Mouse (Mus musculus): ENCODE measurements around the gene Serpinb13.
A peak's percentile ranks its signal among the peaks of the same experiment; 100 is the strongest.
"Not testable (repeated sequence)": the region's sequence is repeated elsewhere in the genome, so short reads cannot be mapped to it uniquely, and the experiment has no call there.

Gene Serpinb13

GRCm38 (mm10) chr1:106980684-106981083 is at the start of gene Serpinb13:
Serpinb13 (plus strand) TSS chr1:106980984.
- DNase-seq, result no peak

- no peak for DNase-seq
These were observed 48.8 kb upstream of the Serpinb13 start for GRCm38 (mm10) chr1:106931954-106932353.

GRCm38 (mm10) chr1:106933658-106934057 is 47.1 kb upstream of the Serpinb13 start:
- DNase-seq, result no peak

GRCm38 (mm10) chr1:106934265-106934664 is 46.5 kb upstream of the Serpinb13 start, which contains the start of gene Serpinb12:
Serpinb12 (plus strand) TSS chr1:106934449.
- DNase-seq, result no peak

- no peak for DNase-seq
These were observed 33.6 kb upstream of the Serpinb13 start for GRCm38 (mm10) chr1:106947217-106947616.

GRCm38 (mm10) chr1:106959981-106960380 is 20.8 kb upstream of the Serpinb13 start:
- DNase-seq, result no peak

- DNase-seq, result peak; percentile 5
These were observed 19.8 kb upstream of the Serpinb13 start for GRCm38 (mm10) chr1:106961023-106961422.

GRCm38 (mm10) chr1:106983092-106983491 is 2.3 kb downstream of the Serpinb13 start:
- DNase-seq, result no peak

- no peak for DNase-seq
These were observed 3.1 kb downstream of the Serpinb13 start for GRCm38 (mm10) chr1:106983865-106984264.

- DNase-seq, result peak; percentile 24
These were observed 19.6 kb downstream of the Serpinb13 start for GRCm38 (mm10) chr1:107000424-107000823.

- DNase-seq, result no peak
These were observed 21.0 kb downstream of the Serpinb13 start for GRCm38 (mm10) chr1:107001754-107002153.

GRCm38 (mm10) chr1:107006316-107006715 is 25.5 kb downstream of the Serpinb13 start:
- DNase-seq, result no peak

- DNase-seq, result peak; percentile 3
These were observed 33.7 kb downstream of the Serpinb13 start for GRCm38 (mm10) chr1:107014530-107014929.

- no peak for DNase-seq
These were observed 34.4 kb downstream of the Serpinb13 start for GRCm38 (mm10) chr1:107015210-107015609.

GRCm38 (mm10) chr1:107025886-107026285 is 45.1 kb downstream of the Serpinb13 start:
- DNase-seq, result no peak

- not testable (repeated sequence) for DNase-seq
These were observed 53.5 kb downstream of the Serpinb13 start for GRCm38 (mm10) chr1:107034236-107034635.

All from lung, postnatal 10 days (tissue).